Mouse (Mus musculus): ENCODE data around the gene Dok7.

Gene Dok7

GRCm38 (mm10) chr5:35056604-35057432 lies at the start of gene Dok7:
Gene Dok7 (plus strand): TSS chr5:35056766.
- peak; percentile 35 for DNase-seq (ENCODE audit: low read depth, low spot score)

GRCm38 (mm10) chr5:35009163-35009562 lies 47.4 kb upstream of the Dok7 start:
- no peak for DNase-seq (ENCODE audit: low read depth, low spot score)

GRCm38 (mm10) chr5:35010656-35011055 lies 45.9 kb upstream of the Dok7 start:
- no peak for DNase-seq (ENCODE audit: low read depth, low spot score)

GRCm38 (mm10) chr5:35011156-35011923 lies 45.2 kb upstream of the Dok7 start:
- DNase-seq (ENCODE audit: low read depth, low spot score): no peak

- peak; percentile 32 for DNase-seq (ENCODE audit: low read depth, low spot score)
Observed at GRCm38 (mm10) chr5:35014036-35014435, 42.5 kb upstream of the Dok7 start.

DNA sequence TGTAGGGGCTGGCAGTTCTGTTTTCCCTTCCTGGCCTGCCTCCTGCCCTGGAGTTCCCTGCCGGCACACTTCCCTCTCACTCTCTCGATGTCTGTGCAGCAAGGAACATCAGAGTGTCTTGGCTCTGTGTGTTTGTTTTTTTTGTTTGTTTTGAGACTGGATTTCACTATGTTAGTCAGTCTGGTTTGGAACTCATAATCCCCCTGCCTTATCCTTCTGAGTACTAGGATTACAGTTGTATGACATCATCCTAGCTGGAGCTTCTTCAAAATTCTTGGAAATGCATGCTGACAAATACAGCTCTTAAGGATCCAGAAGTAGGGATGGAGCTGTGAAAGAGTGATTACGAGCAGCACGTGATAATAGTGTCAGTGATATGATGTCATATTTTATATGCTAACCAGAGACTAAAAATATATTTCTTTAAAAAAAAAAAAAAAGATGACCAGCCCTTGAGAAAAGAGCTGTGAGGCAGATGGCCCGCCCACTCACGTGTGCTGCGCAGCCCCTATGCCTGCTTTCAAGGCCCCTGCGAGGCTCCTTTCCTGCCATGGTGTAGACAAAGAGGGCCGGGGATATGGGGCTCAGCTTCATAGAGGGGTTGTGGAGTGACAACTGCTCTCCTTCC lies 36.8 kb upstream of the Dok7 start:
- DNase-seq (ENCODE audit: low read depth, low spot score): no peak

DNA sequence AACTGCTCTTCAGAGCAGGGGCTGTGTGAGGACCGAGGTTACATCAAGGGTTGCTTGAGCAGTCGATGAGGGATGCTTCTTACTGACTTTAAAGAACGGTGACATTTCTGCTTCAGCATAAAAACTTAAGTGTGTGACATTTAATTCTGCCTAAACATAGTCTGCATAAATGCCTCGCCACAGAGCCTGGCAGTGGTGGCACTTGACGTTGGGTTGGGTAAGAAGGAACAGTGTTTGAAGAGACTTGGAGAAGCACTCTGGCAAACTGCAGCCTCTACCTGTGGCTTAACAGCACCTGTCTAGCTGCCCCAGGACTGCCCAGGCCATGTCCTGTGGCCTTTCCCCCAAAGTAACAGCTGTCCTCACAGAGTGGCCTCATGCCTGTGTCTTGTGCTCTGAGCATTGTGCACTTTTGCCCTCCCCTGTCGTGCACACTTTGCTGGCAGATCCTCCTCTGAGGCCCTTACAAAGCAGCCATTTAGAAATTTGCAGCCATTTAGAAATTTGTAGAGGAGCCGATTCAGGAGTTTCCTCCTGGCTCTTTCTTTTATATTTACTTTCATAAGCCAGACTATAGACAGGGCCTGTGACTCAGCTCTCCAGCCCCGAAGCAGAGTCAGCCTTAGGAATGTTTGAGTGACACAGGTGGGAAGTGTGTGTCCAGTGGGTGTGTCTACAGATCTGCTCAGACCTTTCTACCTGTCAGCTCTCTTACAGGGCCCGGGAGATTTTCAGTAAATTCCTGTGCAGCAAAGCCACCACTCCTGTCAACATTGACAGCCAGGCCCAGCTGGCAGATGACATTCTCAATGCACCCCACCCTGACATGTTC lies 35.9 kb upstream of the Dok7 start:
- no peak for DNase-seq (ENCODE audit: low read depth, low spot score)

- peak; percentile 30 for DNase-seq (ENCODE audit: low read depth, low spot score)
Observed at GRCm38 (mm10) chr5:35024975-35025374, 31.6 kb upstream of the Dok7 start.

GRCm38 (mm10) chr5:35029303-35029702 lies 27.3 kb upstream of the Dok7 start:
- no peak for DNase-seq (ENCODE audit: low read depth, low spot score)

GRCm38 (mm10) chr5:35029755-35030154 lies 26.8 kb upstream of the Dok7 start:
- no peak for DNase-seq (ENCODE audit: low read depth, low spot score)

- peak; percentile 15 for DNase-seq (ENCODE audit: low read depth, low spot score)
Observed at GRCm38 (mm10) chr5:35033068-35033467, 23.5 kb upstream of the Dok7 start.

DNA sequence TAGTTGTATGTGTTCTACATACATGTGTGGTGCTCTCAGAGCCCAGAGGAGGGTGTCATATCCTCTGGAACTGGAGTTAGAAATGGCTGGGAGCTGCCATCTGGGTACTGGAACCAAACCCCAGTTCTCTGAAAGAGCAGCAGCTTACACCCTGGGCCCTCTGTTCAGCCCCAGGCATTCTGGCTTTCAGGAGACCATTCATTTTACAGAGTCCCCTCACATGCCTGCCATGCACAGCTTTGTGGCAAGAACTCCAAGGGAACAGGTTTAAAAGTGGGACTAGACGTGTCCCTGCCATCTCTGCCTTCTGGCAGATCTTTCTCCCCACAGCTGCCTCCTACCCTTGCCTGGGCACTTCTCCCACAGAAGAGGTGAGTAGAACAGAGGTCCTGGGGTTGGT lies 22.9 kb upstream of the Dok7 start:
- no peak for DNase-seq (ENCODE audit: low read depth, low spot score)

DNA sequence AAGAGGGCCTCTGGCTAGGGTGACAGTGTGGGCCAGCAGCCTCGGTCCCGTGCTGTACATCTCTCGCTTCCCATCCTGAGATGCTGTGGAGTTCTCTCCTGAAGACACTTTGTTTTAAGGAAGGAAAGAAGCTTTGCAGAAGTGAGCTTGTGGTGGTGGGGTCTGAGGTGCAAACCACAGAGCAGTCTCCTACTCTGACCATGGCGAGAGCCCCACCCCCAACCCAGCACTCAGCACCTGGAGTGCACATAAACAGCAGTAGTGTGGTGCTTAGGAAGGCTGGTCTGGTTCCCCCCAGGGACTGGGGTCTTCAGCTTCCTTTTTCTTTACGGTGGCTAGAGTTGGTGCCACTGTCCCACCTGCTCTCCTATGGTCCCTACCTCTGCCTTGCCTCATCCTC lies 21.4 kb upstream of the Dok7 start:
- no peak for DNase-seq (ENCODE audit: low read depth, low spot score)

- no peak for DNase-seq (ENCODE audit: low read depth, low spot score)
Observed at GRCm38 (mm10) chr5:35035795-35036194, 20.8 kb upstream of the Dok7 start.

DNA sequence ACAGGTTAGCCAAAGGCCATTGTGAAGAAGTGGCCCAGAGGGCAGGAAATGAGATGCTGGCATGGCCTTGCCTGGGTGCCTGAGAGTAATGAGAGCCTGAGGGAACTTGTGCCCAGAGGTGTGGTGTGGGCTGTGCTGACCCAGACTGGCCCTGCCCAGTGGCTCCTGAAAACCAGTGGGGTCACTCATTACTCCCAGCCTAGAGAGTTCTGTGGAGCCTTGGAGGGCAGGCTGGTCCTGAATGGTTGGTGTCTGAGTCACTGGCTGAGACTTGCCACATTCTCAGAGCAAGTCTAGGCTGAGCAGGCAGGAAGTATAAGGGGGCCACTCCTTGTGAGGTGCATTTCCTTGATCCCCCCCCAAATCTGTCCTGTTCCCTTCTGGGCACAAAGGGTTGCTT lies 19.1 kb upstream of the Dok7 start:
- no peak for DNase-seq (ENCODE audit: low read depth, low spot score)

DNA sequence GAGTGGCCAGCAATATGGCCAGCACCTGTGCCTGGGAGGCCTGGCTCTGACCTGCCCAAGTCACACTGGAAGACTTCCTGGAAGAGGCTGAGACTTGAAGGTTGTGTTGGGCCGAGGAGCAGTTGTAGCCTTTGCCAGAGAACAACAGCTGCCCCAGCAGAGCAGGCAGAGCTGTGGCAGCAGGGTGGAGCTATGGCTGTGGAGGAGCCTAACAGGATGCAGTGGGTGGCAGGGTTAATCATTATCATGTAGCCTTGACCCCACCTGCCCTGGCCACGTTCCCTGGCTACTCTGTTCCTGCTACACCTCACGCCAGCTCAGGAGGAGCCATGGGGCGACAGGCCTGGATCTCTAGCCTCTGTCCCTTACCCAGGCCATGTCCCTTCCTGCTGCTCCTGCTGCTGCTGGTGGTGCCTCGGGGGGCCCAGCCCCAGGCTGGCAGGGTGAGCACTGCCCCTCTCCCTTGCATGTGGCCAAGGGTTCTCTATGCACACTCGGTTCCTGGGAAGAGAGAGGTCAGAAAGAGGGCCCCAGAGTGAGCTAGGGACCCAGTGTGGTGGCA lies 15.2 kb upstream of the Dok7 start, which contains the start of gene Hgfac:
Gene Hgfac (plus strand): TSS at position 242 of the 562 bp plus-strand sequence.
- DNase-seq (ENCODE audit: low read depth, low spot score): no peak

DNA sequence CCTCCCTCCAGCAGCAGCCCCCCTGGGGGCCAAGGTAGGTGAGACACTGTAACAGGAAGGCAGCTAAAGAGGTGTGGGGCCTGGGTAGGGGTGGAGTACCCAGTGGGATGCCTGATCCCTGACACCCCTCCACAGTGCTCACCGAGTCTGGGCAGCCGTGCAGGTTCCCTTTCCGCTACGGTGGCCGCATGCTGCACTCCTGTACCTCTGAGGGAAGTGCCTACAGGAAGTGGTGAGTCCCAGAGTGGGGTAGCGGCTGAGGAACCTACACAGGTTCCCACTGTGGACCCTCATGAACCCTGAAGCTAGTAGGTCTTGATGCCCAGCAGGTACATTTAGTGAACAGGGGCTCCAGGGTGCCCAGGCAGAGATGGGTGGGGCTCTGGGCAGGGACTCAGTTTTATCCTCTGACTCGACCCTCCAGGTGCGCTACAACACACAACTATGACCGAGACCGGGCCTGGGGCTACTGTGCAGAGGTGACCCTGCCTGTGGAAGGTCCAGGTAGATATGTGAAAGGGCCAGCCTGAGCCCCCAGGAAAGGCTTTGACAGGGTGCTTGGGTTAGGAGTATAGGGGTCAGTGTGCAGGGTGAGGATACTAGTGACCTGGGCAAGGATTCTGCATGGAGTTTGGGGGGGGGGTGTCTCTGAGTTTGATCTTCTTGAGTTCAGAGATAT lies 14.0 kb upstream of the Dok7 start:
- no peak for DNase-seq (ENCODE audit: low read depth, low spot score)

- peak; percentile 73 for DNase-seq (ENCODE audit: low read depth, low spot score)
Observed at GRCm38 (mm10) chr5:35043110-35043451, 13.5 kb upstream of the Dok7 start.

- DNase-seq (ENCODE audit: low read depth, low spot score): no peak
Observed at GRCm38 (mm10) chr5:35050541-35050940, 6.0 kb upstream of the Dok7 start.

GRCm38 (mm10) chr5:35054628-35055027 lies 1.9 kb upstream of the Dok7 start:
- DNase-seq (ENCODE audit: low read depth, low spot score): no peak

DNA sequence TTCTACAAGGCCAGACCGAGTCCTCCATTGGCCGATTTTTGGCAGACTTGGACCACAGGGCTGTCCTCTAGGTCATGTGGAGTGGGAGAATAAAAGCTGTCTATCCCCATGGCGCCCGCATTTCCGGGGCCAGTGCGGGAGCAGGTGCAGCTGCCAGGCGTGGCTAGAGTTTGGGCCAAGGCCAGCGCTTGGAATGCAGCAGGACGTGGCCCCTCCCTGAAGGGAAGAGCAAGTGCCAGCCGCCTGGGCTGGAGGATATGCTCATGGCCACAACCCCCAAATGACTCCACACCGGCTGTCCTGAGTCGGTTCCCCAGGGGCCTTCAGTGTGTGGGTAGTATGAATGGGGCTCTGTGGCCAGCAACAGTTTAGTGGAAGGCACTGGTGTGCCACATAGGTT lies 1.5 kb upstream of the Dok7 start:
- peak; percentile 12 for DNase-seq (ENCODE audit: low read depth, low spot score)
